Mouse (Mus musculus) cerebellum, adult 2 months (tissue): ENCODE measurements at regions not wholly inside any gene's neighbourhood (a gene's known extent, or its start where the extent isn't known, plus 50 kb on each side); places are given as distances from the start of the nearest gene placed in this dataset.

Experiments
- CTCF ChIP-seq: fragments of 200-500 bp; IDR thresholded peaks from 2 replicates; pipeline ENCODE4 v1.5.1; 2011; ENCODE audit warnings: low read depth, mild to moderate bottlenecking, control low read depth, low read length, moderate library complexity, borderline replicate concordance; ENCODE audit not compliant: insufficient read depth
- POLR2A ChIP-seq: fragments of 200-500 bp; IDR thresholded peaks from 2 replicates; pipeline ENCODE4 v1.6.1; 2011; ENCODE audit warnings: low read length, control low read depth, borderline replicate concordance; ENCODE audit not compliant: insufficient read depth

DNA sequence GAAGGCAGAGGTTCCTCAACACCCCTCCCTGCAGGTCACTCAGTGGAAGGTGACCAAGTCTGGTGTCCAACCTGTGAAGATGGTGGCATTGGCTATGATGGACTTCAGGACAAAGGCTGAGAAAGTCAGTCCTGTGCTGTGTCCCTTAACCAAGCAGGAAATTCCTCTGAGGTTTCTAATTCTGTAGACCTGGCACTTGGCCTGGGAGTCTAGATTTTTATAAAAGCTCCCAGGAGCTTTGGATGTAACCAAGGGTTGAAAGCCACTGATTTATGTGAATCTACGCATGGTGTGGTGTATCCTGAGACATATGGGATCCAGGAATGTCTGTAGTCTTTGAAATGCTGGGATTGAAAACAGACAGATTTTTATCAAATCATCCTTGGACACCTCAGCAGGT lies 498.8 kb upstream of the Tbx3 start:
- TF ChIP-seq CTCF (no peak), POLR2A (no peak)
